Mouse (Mus musculus) cerebellum, adult 2 months (tissue): ENCODE results near the gene Rgl1. TPM values are rescaled to one million over a fixed set of nuclear protein-coding genes. Genes with fewer than 3 reads are reported as not detected.
A peak's percentile ranks its signal among the peaks of the same experiment; 100 is the strongest.

Experiments
- DNase-seq, 2 experiments: peaks; one replicate each; pipeline ENCODE4 v3.0.0; 2021
- H3K27ac ChIP-seq: fragments of 200-500 bp; 2 replicates; pipeline ENCODE4 v1.5.1; 2012; ENCODE audit warnings: low read length, control low read depth, inconsistent platforms; ENCODE audit not compliant: insufficient read depth
- H3K27me3 ChIP-seq: fragments of 200-500 bp; 2 replicates; pipeline ENCODE4 v1.6.1; 2012; ENCODE audit warnings: inconsistent platforms, mild to moderate bottlenecking, low read length, moderate library complexity; ENCODE audit not compliant: control insufficient read depth, insufficient read depth
- H3K4me1 ChIP-seq: fragments of 200-500 bp; 2 replicates; pipeline ENCODE4 v1.6.1; 2011; ENCODE audit warnings: low read length; ENCODE audit not compliant: control insufficient read depth, insufficient read depth
- H3K4me3 ChIP-seq: fragments of 200-500 bp; replicated peaks from 2 replicates; pipeline ENCODE3; 2011; ENCODE audit warnings: mild to moderate bottlenecking, low read depth, low read length, control low read depth; ENCODE audit not compliant: insufficient read depth
- CTCF ChIP-seq: fragments of 200-500 bp; IDR thresholded peaks from 2 replicates; pipeline ENCODE4 v1.5.1; 2011; ENCODE audit warnings: low read depth, mild to moderate bottlenecking, control low read depth, low read length, moderate library complexity, borderline replicate concordance; ENCODE audit not compliant: insufficient read depth
- POLR2A ChIP-seq: fragments of 200-500 bp; IDR thresholded peaks from 2 replicates; pipeline ENCODE4 v1.6.1; 2011; ENCODE audit warnings: low read length, control low read depth, borderline replicate concordance; ENCODE audit not compliant: insufficient read depth
- WGBS: fragments of 180-500 bp; shearing (Covaris S2); methylation state at CpG from one replicate; pipeline ENCODE4 v1.1.7; 2018; 5-methylcytosine and 5-hydroxymethylcytosine counted together
- polyA plus RNA-seq: library from polyadenylated mRNA; depleted of rRNA; stranded (reverse); fragments of >200 nt; gene quantifications from 2 replicates; pipeline ENCODE4 v1.2.3, GENCODE M21; 2012; rRNA removed

Gene Rgl1
- 22.4 and 24.4 TPM in 2 replicates for polyA plus RNA-seq

DNA sequence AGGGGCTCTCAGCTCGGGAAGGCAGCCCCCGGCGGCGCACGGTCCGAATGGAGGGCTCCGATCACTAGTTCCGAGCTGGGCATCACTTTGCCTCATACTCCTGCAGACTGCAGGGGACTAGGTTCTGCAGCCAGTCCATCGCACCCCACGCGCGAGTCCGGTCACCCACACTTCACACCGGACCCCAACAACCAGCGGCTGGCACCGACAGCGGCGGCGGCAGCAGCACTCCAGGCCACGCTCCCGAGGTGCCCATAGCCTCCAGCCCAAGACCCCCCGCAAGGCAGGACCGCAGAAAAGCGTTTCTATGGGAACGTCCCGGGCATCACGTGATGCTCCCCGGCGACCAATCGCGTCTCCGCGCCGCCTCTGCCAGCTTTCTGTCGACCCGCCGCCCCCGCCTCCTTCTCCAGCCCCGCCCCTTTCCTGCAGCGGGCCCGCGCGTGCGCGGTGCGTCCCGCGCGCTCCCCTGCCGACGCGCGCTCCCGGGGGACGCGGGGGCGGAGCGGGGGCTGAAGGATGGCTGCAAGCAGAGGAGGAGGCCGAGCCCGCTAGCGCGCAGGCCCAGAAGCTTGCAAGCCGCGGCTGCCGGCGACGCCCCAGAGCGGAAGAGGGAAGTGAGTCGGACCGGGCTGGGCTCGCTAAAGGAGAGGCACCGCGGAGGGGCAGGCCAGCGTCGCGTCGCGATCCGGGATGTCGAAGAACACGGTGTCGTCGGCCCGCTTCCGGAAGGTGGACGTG lies at the start of gene Rgl1, which contains the start of gene Arpc5:
TSS of gene Rgl1 (minus strand) at position 320 of the 741 bp plus-strand sequence.
TSS of gene Arpc5 (plus strand) at position 511 of the 741 bp plus-strand sequence.
- no peak for TF ChIP-seq CTCF
- TF ChIP-seq POLR2A: peak; percentile 90
- DNase-seq: peak; percentile 96 to 97
- Histone ChIP-seq H3K27me3 (no peaks in the 10 kb centered on the region), H3K27ac (peak within 1 kb of the TSS; percentile 7), H3K4me1 (no peaks in the 10 kb centered on the region; the same call in 1 of the 2 replicates), H3K4me3 (peak within 1 kb of the TSS; percentile 77)
- WGBS: under 1% methylated on average over 86 of the region's 86 CpGs

DNA sequence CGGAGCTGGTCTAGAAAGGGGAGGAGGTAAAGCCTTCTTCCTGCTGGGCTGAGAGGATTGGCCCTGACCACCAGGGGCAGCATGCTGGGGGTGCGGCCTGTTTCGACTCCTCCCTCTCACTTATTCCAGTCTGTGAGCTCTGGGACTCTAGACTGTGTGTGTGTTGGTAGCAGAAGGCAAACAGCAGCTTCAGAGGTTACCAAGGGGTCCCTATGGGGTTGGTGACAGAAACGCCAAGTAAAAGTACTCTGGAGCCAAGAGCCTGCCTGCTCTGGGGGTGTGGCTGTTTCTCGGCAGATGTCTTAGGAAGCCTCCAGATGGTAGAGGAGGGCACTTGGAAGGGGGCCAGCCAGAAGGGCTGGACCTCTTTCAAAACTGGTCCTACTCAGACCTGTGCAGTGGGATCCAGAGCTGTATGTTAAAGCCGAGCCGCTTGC lies 49.1 kb upstream of the Rgl1 start:
- DNase-seq: peak; percentile 26 to 31
- Histone ChIP-seq H3K27ac (no peak overlapping the region), H3K27me3 (no peaks in the 10 kb centered on the region), H3K4me3 (no peak overlapping the region), H3K4me1 (peaks cover 3% of the 10 kb centered on the region; the same call in 1 of the 2 replicates)
- WGBS: 17% methylated on average over 7 of the region's 7 CpGs
- TF ChIP-seq CTCF: peak; percentile 37; the same call in 1 of the 2 replicates
- no peak for TF ChIP-seq POLR2A

GRCm38 (mm10) chr1:152810533-152811439 lies 44.6 kb upstream of the Rgl1 start:
- DNase-seq: no peak
- Histone ChIP-seq H3K4me3 (no peak overlapping the region), H3K27me3 (no peaks in the 10 kb centered on the region), H3K27ac (no peak overlapping the region), H3K4me1 (peaks cover 6% of the 10 kb centered on the region; the same call in 1 of the 2 replicates)
- no peak for TF ChIP-seq POLR2A
- WGBS: 86% methylated on average over 13 of the region's 13 CpGs

GRCm38 (mm10) chr1:152809541-152810252 lies 43.5 kb upstream of the Rgl1 start:
- Histone ChIP-seq H3K4me1 (peaks cover 3% of the 10 kb centered on the region; the same call in 1 of the 2 replicates), H3K27ac (no peak overlapping the region), H3K27me3 (no peaks in the 10 kb centered on the region), H3K4me3 (no peak overlapping the region)
- no peak for DNase-seq
- WGBS: 21% methylated on average over 8 of the region's 8 CpGs
- no peak for TF ChIP-seq POLR2A
- TF ChIP-seq CTCF: no peak

- 94% methylated on average over 2 of the region's 2 CpGs for WGBS
- Histone ChIP-seq H3K4me3 (no peak overlapping the region), H3K27me3 (no peaks in the 10 kb centered on the region), H3K4me1 (peaks cover 3% of the 10 kb centered on the region; the same call in 1 of the 2 replicates), H3K27ac (no peak overlapping the region)
- no peak for TF ChIP-seq POLR2A
- TF ChIP-seq CTCF: no peak
- no peak for DNase-seq
These were observed 42.2 kb upstream of the Rgl1 start for GRCm38 (mm10) chr1:152808392-152808680.

- DNase-seq: no peak
- TF ChIP-seq CTCF (no peak), POLR2A (no peak)
- Histone ChIP-seq H3K4me1 (peaks cover 3% of the 10 kb centered on the region; the same call in 1 of the 2 replicates), H3K27me3 (no peaks in the 10 kb centered on the region), H3K4me3 (no peak overlapping the region), H3K27ac (no peak overlapping the region)
- WGBS: 87% methylated on average over 18 of the region's 18 CpGs
These were observed 41.7 kb upstream of the Rgl1 start for GRCm38 (mm10) chr1:152807619-152808391.

DNA sequence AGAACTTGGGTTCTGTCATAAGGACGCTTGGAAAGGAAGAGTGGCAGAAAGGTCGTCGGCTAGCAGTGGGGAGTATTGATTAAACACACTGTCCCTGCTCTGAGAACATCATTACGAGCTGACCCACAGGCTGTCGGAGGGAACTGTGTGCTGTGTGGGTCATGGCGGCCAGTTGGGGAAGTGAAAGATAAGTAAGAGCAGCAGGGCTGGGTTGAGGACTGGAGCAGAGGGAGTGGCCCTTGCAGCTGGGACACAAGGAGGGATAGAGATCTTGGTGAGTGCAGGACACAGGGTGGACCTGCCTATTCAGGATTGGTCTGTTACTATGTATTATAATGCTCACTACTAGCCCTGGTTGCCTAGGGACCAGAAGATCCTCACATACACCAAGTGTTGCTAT lies 38.8 kb upstream of the Rgl1 start:
- TF ChIP-seq CTCF: no peak
- no peak for DNase-seq
- 86% methylated on average over 6 of the region's 6 CpGs for WGBS

More for the DNA sequence above, 38.8 kb upstream of the Rgl1 start:
- H3K4me3 ChIP-seq: no peak overlapping the region
- no peaks in the 10 kb centered on the region for H3K27me3 ChIP-seq
- peaks cover 1% of the 10 kb centered on the region; the same call in 1 of the 2 replicates for H3K4me1 ChIP-seq
- no peak overlapping the region for H3K27ac ChIP-seq
